Mouse (Mus musculus) heart, postnatal 36 days (tissue): ENCODE measurements around the gene Myct1. TPM values are rescaled to one million over a fixed set of nuclear protein-coding genes. Genes with fewer than 3 reads are reported as not detected.
A peak's percentile ranks its signal among the peaks of the same experiment; 100 is the strongest.

Experiments used
- DNase-seq, 2 experiments: peaks; one replicate each; pipeline ENCODE4 v3.0.0; 2021 to 2022
- intact Hi-C: fragments of 180-260 bp; cut with DNase I; formaldehyde crosslinking; loops from one replicate; pipeline ENCODE4 v1.15.1; 2025
- total RNA-seq, 2 experiments: library from RNA; stranded (reverse); gene quantifications; 2 replicates each; pipeline ENCODE4 v1.2.3; 2021

Gene Myct1
- total RNA-seq, 2 experiments from 2014 or later, result 12.3 to 18.9 TPM

DNA sequence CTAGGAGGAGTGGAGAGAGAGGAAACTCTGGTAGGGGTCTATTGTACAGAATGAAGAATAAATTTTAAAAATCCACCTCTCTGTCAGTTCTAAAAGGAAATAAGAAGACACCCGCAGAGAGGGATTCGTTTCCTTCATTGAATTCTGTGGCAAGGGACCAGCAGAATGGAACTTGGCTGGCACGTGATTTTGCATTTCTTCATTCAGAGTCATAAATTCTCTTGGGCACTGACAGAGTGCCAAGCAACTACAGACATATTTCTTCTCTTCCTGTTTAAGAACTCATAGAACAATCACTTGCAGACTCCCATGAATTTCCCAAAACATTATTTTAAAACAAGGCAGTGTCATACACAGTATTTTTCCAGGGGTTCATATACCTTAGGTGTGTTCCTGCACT is 15.3 kb downstream of the Myct1 start:
- DNase-seq, result no peak
- intact Hi-C loops, result no loop called here

- intact Hi-C loops, result no loop called here
Measured at GRCm38 (mm10) chr10:5615186-5616040, 21.8 kb downstream of the Myct1 start.

GRCm38 (mm10) chr10:5626268-5626667 is 32.7 kb downstream of the Myct1 start:
- intact Hi-C loops, result no loop called here
- no peak for DNase-seq

More at GRCm38 (mm10) chr10:5615186-5616040, 21.8 kb downstream of the Myct1 start:
- no peak for DNase-seq

- no peak for DNase-seq
- intact Hi-C loops, result loop anchor here (2.0 to 5.0 kb wide), 4 partner anchors 31 to 153 kb away; partner anchors contain the start of gene Syne1
Measured at GRCm38 (mm10) chr10:5633672-5634200, 40.2 kb downstream of the Myct1 start.

- intact Hi-C loops, result loop anchor here (2.0 to 5.0 kb wide), 4 partner anchors 32 to 154 kb away; partner anchors contain the start of gene Syne1
- peak; percentile 5 to 18 for DNase-seq
Measured at GRCm38 (mm10) chr10:5634336-5634735, 40.8 kb downstream of the Myct1 start.

DNA sequence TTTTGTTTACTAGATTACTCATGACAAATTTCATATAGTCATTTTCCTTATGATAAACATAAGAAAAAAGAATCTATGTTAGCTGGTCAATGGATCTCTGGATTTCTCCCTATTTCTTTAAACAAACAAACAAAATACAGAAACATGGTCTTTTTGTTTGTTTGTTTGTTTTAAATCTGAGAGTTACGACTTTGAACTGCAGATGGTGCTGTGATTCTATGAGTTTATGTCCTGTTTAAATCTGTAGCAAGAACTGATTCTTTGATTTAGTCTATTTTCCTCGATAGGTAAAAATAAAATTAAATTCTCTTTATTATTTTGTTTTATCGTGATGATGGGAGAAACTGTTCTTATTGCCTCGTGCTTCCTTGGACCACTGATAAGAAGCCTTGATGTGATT is 43.7 kb downstream of the Myct1 start:
- DNase-seq, result no peak
- intact Hi-C loops, result no loop called here

DNA sequence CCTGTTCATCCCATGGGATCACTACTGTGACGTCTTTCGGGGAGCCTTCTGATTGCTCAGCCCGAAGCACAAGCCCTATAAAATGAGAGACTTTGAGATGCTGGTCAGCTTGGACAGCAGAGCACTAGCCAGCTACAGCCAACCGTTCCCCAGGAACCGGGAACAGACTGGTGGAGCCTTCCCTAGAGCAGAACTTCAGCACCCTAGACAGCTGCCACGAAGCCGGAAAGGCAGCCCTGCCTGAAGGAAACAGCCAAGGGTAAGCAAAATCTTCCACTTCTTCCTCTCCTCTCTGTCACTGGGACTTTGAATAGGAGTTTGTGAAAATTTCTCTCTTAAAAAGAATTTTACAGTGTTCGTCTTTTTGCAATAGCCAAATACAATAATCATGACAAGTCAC is 45.5 kb downstream of the Myct1 start, which contains the start of gene Vip:
Gene Vip, plus strand, starts transcription at position 107 of the 400 bp plus-strand sequence.
- intact Hi-C loops, result no loop called here
- DNase-seq, result peak in 1 of 2 experiments; percentile 5

Other genes starting within 250 kb of the Myct1 start
- 10 to 100 TPM; 56.2 to 61.6 TPM for gene Syne1, start 42.3 kb upstream of the Myct1 start, total RNA-seq
- not detected for gene Vip, start 45.4 kb downstream of the Myct1 start, total RNA-seq
- 1 to 10 TPM; 1.1 to 1.7 TPM for gene Fbxo5, start 211.8 kb downstream of the Myct1 start, total RNA-seq
- gene Mtrf1l, start 230.1 kb downstream of the Myct1 start, total RNA-seq, result 1 to 10 TPM; 8.0 TPM